Mouse (Mus musculus): Measurements from ENCODE around the gene Sept5. TPM values are rescaled to one million over a fixed set of nuclear protein-coding genes. Genes with fewer than 3 reads are reported as not detected.

Sept5 gene
- total and polyA plus RNA-seq, 2 experiments from 2014 or later, result 267 to 373 TPM

DNA sequence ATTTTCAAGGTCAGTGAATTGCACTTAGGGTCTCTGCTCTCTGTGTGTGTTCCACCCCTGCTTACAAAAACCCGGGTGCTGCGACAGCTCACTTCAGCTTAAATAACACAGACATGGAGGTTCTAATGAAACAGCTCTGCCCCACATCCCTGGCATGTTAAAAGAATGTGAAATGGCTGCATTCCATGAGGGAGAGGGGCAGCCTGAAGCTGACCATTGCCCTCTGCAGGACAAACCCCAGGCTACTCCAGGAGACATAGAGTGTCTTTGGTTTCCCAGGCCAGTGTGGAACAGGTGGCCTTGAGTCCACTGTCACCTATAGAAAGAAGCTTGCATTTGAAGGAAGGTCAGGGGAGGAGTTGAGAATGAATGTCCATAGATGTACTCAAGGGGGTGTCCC is 49.4 kb downstream of the Sept5 start:
- WGBS, result 22% methylated on average over 2 of the region's 2 CpGs
- ATAC-seq, result no peak
- peaks cover 61% of the 10 kb centered on the region for H3K27me3 ChIP-seq (ENCODE audit: insufficient read depth, low read length)

DNA sequence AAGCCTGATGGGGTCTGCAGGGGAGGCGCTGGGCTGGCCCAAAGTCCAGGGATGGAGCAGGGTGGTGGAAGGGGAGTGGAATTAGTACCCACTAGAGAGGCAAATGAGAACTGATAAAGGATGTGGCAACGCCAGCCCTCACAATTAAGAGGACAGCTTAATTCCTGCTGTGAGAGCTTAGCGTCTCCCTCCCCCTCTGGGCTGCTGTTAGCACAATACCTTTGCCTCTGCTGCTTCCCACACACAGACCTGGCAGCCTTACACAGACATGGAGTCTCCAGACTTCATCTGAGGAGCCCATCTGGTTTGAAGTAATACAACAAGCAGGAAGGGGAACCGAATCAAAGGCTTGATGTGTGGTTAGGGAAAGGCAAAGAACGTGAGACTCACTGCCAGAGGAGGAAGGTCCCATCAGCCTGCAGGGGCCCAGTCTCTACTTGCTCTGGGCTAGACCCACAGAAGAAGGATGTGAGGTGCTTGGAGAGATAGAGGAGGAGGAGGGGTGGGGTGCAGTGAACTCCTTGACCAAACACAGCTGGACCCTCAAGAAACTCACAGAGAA is 52.1 kb downstream of the Sept5 start:
- Histone ChIP-seq H3K4me2 (ENCODE audit: low read depth) (no peak overlapping the region), H3K36me3 (ENCODE audit: insufficient read depth) (no peaks in the 10 kb centered on the region), H3K9me3 (ENCODE audit: low read length) (no peaks in the 10 kb centered on the region), H3K4me1 (ENCODE audit: insufficient read depth) (no peaks in the 10 kb centered on the region), H3K27me3 (ENCODE audit: insufficient read depth, low read length) (peaks cover 34% of the 10 kb centered on the region), H3K27ac (ENCODE audit: low read depth, low read length) (no peak overlapping the region), H3K4me3 (ENCODE audit: low read depth, low read length) (no peak overlapping the region), H3K9ac (no peak overlapping the region)
- TF ChIP-seq CTCF (IDR thresholded peaks at IDR 0.05; ENCODE audit: low read depth), result no peak
- 16% methylated on average over 5 of the region's 5 CpGs for whole genome bisulfite sequencing
- DNase-seq, result no peak
- ATAC-seq, result no peak

More for the DNA sequence above, 49.4 kb downstream of the Sept5 start:
- Histone ChIP-seq H3K4me2 (ENCODE audit: low read depth) (no peak overlapping the region), H3K36me3 (ENCODE audit: insufficient read depth) (no peaks in the 10 kb centered on the region), H3K4me3 (ENCODE audit: low read depth, low read length) (no peak overlapping the region), H3K9me3 (ENCODE audit: low read length) (no peaks in the 10 kb centered on the region), H3K9ac (no peak overlapping the region), H3K27ac (ENCODE audit: low read depth, low read length) (no peak overlapping the region), H3K4me1 (ENCODE audit: insufficient read depth) (no peaks in the 10 kb centered on the region)
- TF ChIP-seq CTCF (IDR thresholded peaks at IDR 0.05; ENCODE audit: low read depth), result no peak
- no peak for DNase-seq

- H3K36me3 ChIP-seq (ENCODE audit: insufficient read depth), result no peaks in the 10 kb centered on the region
- WGBS, result 36% methylated on average over 3 of the region's 3 CpGs
- H3K4me2 ChIP-seq (ENCODE audit: low read depth), result no peak overlapping the region
- peaks cover 28% of the 10 kb centered on the region for H3K27me3 ChIP-seq (ENCODE audit: insufficient read depth, low read length)
- no peak for TF ChIP-seq CTCF (IDR thresholded peaks at IDR 0.05; ENCODE audit: low read depth)
- H3K4me3 ChIP-seq (ENCODE audit: low read depth, low read length), result no peak overlapping the region
- ATAC-seq (no peak), DNase-seq (no peak)
- no peak overlapping the region for H3K9ac ChIP-seq
- H3K27ac ChIP-seq (ENCODE audit: low read depth, low read length), result no peak overlapping the region
- H3K9me3 ChIP-seq (ENCODE audit: low read length), result no peaks in the 10 kb centered on the region
- H3K4me1 ChIP-seq (ENCODE audit: insufficient read depth), result no peaks in the 10 kb centered on the region
Measured at GRCm38 (mm10) chr16:18577071-18577470, 52.7 kb downstream of the Sept5 start.

DNA sequence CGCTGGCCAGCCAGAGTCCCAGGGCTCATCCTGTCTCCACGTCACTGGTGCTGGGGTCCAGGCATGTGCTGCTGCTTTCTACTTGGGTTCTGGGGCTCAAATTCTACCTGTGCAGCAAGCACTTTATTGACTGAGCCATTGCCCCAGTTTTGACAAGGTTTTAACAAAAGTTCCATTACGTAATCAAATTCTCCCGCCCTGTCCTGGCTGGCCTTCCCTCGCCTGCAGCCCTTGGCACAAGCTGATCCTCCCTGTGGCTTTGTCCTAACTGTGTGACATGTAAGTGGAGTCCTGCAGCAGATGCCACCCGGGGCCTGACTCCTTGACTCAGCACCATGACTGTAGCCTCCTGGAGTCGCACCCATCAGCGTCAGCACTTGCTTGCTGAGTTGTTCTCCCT is 55.6 kb downstream of the Sept5 start:
- no peak for TF ChIP-seq CTCF (IDR thresholded peaks at IDR 0.05; ENCODE audit: low read depth)
- no peak overlapping the region for H3K4me3 ChIP-seq (ENCODE audit: low read depth, low read length)
- ATAC-seq (no peak), DNase-seq (no peak)
- no peaks in the 10 kb centered on the region for H3K4me1 ChIP-seq (ENCODE audit: insufficient read depth)
- no peak overlapping the region for H3K9ac ChIP-seq
- H3K36me3 ChIP-seq (ENCODE audit: insufficient read depth), result no peaks in the 10 kb centered on the region
- no peak overlapping the region for H3K4me2 ChIP-seq (ENCODE audit: low read depth)
- H3K9me3 ChIP-seq (ENCODE audit: low read length), result no peaks in the 10 kb centered on the region
- no peaks in the 10 kb centered on the region for H3K27me3 ChIP-seq (ENCODE audit: insufficient read depth, low read length)
- 74% methylated on average over 8 of the region's 8 CpGs for WGBS
- no peak overlapping the region for H3K27ac ChIP-seq (ENCODE audit: low read depth, low read length)

Other genes with a start within 250 kb of the Sept5 start
- gene Txnrd2, start 203.6 kb downstream of the Sept5 start, total RNA-seq (2014; rRNA removed), result 9.7 and 11.5 TPM in 2 replicates
- gene Txnrd2, start 203.6 kb downstream of the Sept5 start, polyA plus RNA-seq (2015; fragmentation: Nextera tagmentation; extraction: Ambion mirVana), result 28.0 and 34.4 TPM in 2 replicates
- 65.6 and 68.4 TPM in 2 replicates for gene Comt, start 203.1 kb downstream of the Sept5 start, total RNA-seq (2014; rRNA removed)
- gene Comt, start 203.1 kb downstream of the Sept5 start, polyA plus RNA-seq (2015; fragmentation: Nextera tagmentation; extraction: Ambion mirVana), result 79.9 and 105 TPM in 2 replicates
- gene Gnb1l, start 131.2 kb downstream of the Sept5 start, total RNA-seq (2014; rRNA removed), result 12.3 and 13.0 TPM in 2 replicates
- gene Gnb1l, start 131.2 kb downstream of the Sept5 start, polyA plus RNA-seq (2015; fragmentation: Nextera tagmentation; extraction: Ambion mirVana), result 16.9 and 20.7 TPM in 2 replicates
- gene Rtl10, start 131.1 kb downstream of the Sept5 start, total RNA-seq (2014; rRNA removed), result 3.8 and 7.7 TPM in 2 replicates
- gene Rtl10, start 131.1 kb downstream of the Sept5 start, polyA plus RNA-seq (2015; fragmentation: Nextera tagmentation; extraction: Ambion mirVana), result 2.5 and 2.9 TPM in 2 replicates
- 0.71 and 1.2 TPM in 2 replicates for gene Tbx1, start 39.3 kb downstream of the Sept5 start, total RNA-seq (2014; rRNA removed)
- 0.70 and 0.90 TPM in 2 replicates for gene Tbx1, start 39.3 kb downstream of the Sept5 start, polyA plus RNA-seq (2015; fragmentation: Nextera tagmentation; extraction: Ambion mirVana)
- 34.1 and 34.2 TPM in 2 replicates for gene Gp1bb, start 7.6 kb downstream of the Sept5 start, total RNA-seq (2014; rRNA removed)
- 9.4 and 11.4 TPM in 2 replicates for gene Gp1bb, start 7.6 kb downstream of the Sept5 start, polyA plus RNA-seq (2015; fragmentation: Nextera tagmentation; extraction: Ambion mirVana)
- 32.7 and 33.4 TPM in 2 replicates for gene Gm49601, start 3.5 kb downstream of the Sept5 start, total RNA-seq (2014; rRNA removed)
- 3.6 and 4.9 TPM in 2 replicates for gene Gm49601, start 3.5 kb downstream of the Sept5 start, polyA plus RNA-seq (2015; fragmentation: Nextera tagmentation; extraction: Ambion mirVana)
- gene Cldn5, start 146.9 kb upstream of the Sept5 start, total RNA-seq (2014; rRNA removed), result 153 and 182 TPM in 2 replicates
- gene Cldn5, start 146.9 kb upstream of the Sept5 start, polyA plus RNA-seq (2015; fragmentation: Nextera tagmentation; extraction: Ambion mirVana), result 126 and 137 TPM in 2 replicates
- gene Ufd1, start 181.8 kb upstream of the Sept5 start, total RNA-seq (2014; rRNA removed), result 70.3 and 73.9 TPM in 2 replicates
- gene Ufd1, start 181.8 kb upstream of the Sept5 start, polyA plus RNA-seq (2015; fragmentation: Nextera tagmentation; extraction: Ambion mirVana), result 124 and 134 TPM in 2 replicates
- gene Cdc45, start 182.0 kb upstream of the Sept5 start, total RNA-seq (2014; rRNA removed), result 7.0 and 11.7 TPM in 2 replicates
- gene Cdc45, start 182.0 kb upstream of the Sept5 start, polyA plus RNA-seq (2015; fragmentation: Nextera tagmentation; extraction: Ambion mirVana), result 5.5 and 6.4 TPM in 2 replicates
- gene 2510002D24Rik, start 206.6 kb upstream of the Sept5 start, total RNA-seq (2014; rRNA removed), result 21.2 and 25.6 TPM in 2 replicates
- gene 2510002D24Rik, start 206.6 kb upstream of the Sept5 start, polyA plus RNA-seq (2015; fragmentation: Nextera tagmentation; extraction: Ambion mirVana), result 16.9 and 44.1 TPM in 2 replicates
- not detected in 2 replicates for gene Gm28539, start 206.6 kb upstream of the Sept5 start, total RNA-seq (2014; rRNA removed)
- gene Gm28539, start 206.6 kb upstream of the Sept5 start, polyA plus RNA-seq (2015; fragmentation: Nextera tagmentation; extraction: Ambion mirVana), result not detected in 2 replicates
- gene Mrpl40, start 246.9 kb upstream of the Sept5 start, total RNA-seq (2014; rRNA removed), result 35.8 and 42.2 TPM in 2 replicates
- 75.8 and 77.0 TPM in 2 replicates for gene Mrpl40, start 246.9 kb upstream of the Sept5 start, polyA plus RNA-seq (2015; fragmentation: Nextera tagmentation; extraction: Ambion mirVana)
- gene Hira, start 247.1 kb upstream of the Sept5 start, total RNA-seq (2014; rRNA removed), result 62.9 and 64.1 TPM in 2 replicates
- gene Hira, start 247.1 kb upstream of the Sept5 start, polyA plus RNA-seq (2015; fragmentation: Nextera tagmentation; extraction: Ambion mirVana), result 16.9 and 24.0 TPM in 2 replicates